Mouse (Mus musculus) C2C12 (cell line): ENCODE data around the gene Pacsin2. TPM values are rescaled to one million over a fixed set of nuclear protein-coding genes. Genes with fewer than 3 reads are reported as not detected.

Experiments
- H3K27me3 ChIP-seq: one replicate; pipeline ENCODE4 v1.6.1; 2011; ENCODE audit not compliant: control insufficient read depth, insufficient read depth, insufficient read length
- H3K36me3 ChIP-seq: one replicate; pipeline ENCODE4 v1.6.1; 2011; ENCODE audit not compliant: control insufficient read depth, insufficient read depth
- H3K4me3 ChIP-seq: one replicate; pipeline ENCODE4 v1.5.1; 2011; ENCODE audit warnings: mild to moderate bottlenecking, control low read depth; ENCODE audit not compliant: poor library complexity, insufficient read depth, severe bottlenecking
- H3K79me2 ChIP-seq: one replicate; pipeline ENCODE4 v1.6.1; 2011; ENCODE audit not compliant: control insufficient read depth, insufficient read depth
- H3K79me3 ChIP-seq: one replicate; pipeline ENCODE4 v1.6.1; 2011; ENCODE audit warnings: low read depth, control low read depth
- H3ac ChIP-seq: one replicate; pipeline ENCODE3; 2011; ENCODE audit warnings: low read depth; ENCODE audit not compliant: control insufficient read depth, insufficient read length
- CEBPB ChIP-seq: IDR thresholded peaks from one replicate; pipeline ENCODE4 v1.6.1; 2011; ENCODE audit warnings: low read depth, mild to moderate bottlenecking, control low read depth, moderate library complexity
- CTCF ChIP-seq: IDR thresholded peaks from one replicate; pipeline ENCODE4 v1.5.1; 2011; ENCODE audit not compliant: control insufficient read depth, insufficient read depth, insufficient read length
- FOSL1 ChIP-seq: IDR thresholded peaks from one replicate; pipeline ENCODE4 v1.8.0; 2011; ENCODE audit warnings: mild to moderate bottlenecking, low read length; ENCODE audit not compliant: poor library complexity, insufficient read depth, severe bottlenecking
- MAX ChIP-seq: IDR thresholded peaks from one replicate; pipeline ENCODE4 v1.6.1; 2011; ENCODE audit warnings: mild to moderate bottlenecking, control low read depth
- MYOD1 ChIP-seq: IDR thresholded peaks from one replicate; pipeline ENCODE4 v1.6.1; 2011; ENCODE audit warnings: low read depth; ENCODE audit not compliant: control insufficient read depth, insufficient read length
- MYOG ChIP-seq: IDR thresholded peaks from one replicate; pipeline ENCODE4 v1.6.1; 2011; ENCODE audit not compliant: control insufficient read depth, insufficient read length; ENCODE audit errors: extremely low read depth
- USF1 ChIP-seq: IDR thresholded peaks from one replicate; pipeline ENCODE4 v1.6.1; 2011; ENCODE audit warnings: low read depth, mild to moderate bottlenecking, control low read depth, moderate library complexity
- polyA plus RNA-seq: library from polyadenylated mRNA; unstranded; fragments of >200 nt; fragmentation: generic; extraction: Trizol; gene quantifications from one replicate; pipeline ENCODE4 v1.2.1, GENCODE M21; 2012; ENCODE audit warnings: missing spikeins

The Pacsin2 gene
- polyA plus RNA-seq, 1 experiment, result 101 TPM

GRCm38 (mm10) chr15:83392722-83393121 is 71.7 kb downstream of the Pacsin2 start:
- H3K4me3 ChIP-seq, result no peak overlapping the region
- peaks cover 21% of the 10 kb centered on the region for H3K79me3 ChIP-seq
- no peaks in the 10 kb centered on the region for H3K27me3 ChIP-seq
- peaks cover 87% of the 10 kb centered on the region for H3K36me3 ChIP-seq
- peaks cover 63% of the 10 kb centered on the region for H3K79me2 ChIP-seq
- no peak for TF ChIP-seq FOSL1
- no peak for TF ChIP-seq CTCF
- TF ChIP-seq MYOG, result no peak
- TF ChIP-seq USF1, result no peak
- no peak for TF ChIP-seq CEBPB
- no peak for TF ChIP-seq MAX
- no peak for TF ChIP-seq MYOD1
- H3ac ChIP-seq, result no peak overlapping the region

GRCm38 (mm10) chr15:83387911-83388310 is 76.5 kb downstream of the Pacsin2 start:
- H3K79me3 ChIP-seq, result peaks cover 2% of the 10 kb centered on the region
- H3ac ChIP-seq, result no peak overlapping the region
- H3K27me3 ChIP-seq, result no peaks in the 10 kb centered on the region
- peaks cover 15% of the 10 kb centered on the region for H3K79me2 ChIP-seq
- TF ChIP-seq MYOG (no peak), CTCF (no peak), USF1 (no peak), MAX (no peak), MYOD1 (no peak), CEBPB (no peak), FOSL1 (no peak)
- no peak overlapping the region for H3K4me3 ChIP-seq
- H3K36me3 ChIP-seq, result peaks cover 100% of the 10 kb centered on the region

DNA sequence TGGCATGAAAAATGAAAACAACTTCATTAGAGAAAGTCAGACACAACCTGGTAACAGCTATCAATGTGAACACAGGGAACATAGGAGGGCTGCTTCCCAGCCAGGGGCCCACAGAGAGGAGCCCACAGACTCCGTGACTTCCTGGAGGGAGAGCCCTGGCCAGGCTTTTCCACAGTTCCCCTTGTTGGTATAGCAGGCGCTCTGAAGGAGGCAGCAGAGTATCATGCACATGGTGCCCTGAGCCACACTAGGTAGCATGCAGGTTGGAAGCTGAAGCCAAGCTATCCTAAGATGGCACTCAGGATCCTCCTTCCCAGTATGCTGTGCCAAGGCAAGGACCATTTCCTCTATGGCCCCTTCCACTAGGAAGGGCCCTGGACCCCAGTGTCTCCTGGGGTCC is 80.8 kb downstream of the Pacsin2 start:
- peaks cover 94% of the 10 kb centered on the region for H3K36me3 ChIP-seq
- TF ChIP-seq MAX, result no peak
- no peak for TF ChIP-seq FOSL1
- TF ChIP-seq CTCF, result peak; percentile 1
- TF ChIP-seq MYOD1, result no peak
- no peak for TF ChIP-seq MYOG
- no peak for TF ChIP-seq CEBPB
- no peak for TF ChIP-seq USF1
- no peak overlapping the region for H3ac ChIP-seq
- no peak overlapping the region for H3K4me3 ChIP-seq
- H3K79me2 ChIP-seq, result no peaks in the 10 kb centered on the region
- H3K79me3 ChIP-seq, result no peaks in the 10 kb centered on the region
- no peaks in the 10 kb centered on the region for H3K27me3 ChIP-seq

GRCm38 (mm10) chr15:83383136-83383535 is 81.3 kb downstream of the Pacsin2 start:
- no peaks in the 10 kb centered on the region for H3K27me3 ChIP-seq
- no peak overlapping the region for H3K4me3 ChIP-seq
- H3K79me2 ChIP-seq, result no peaks in the 10 kb centered on the region
- peaks cover 94% of the 10 kb centered on the region for H3K36me3 ChIP-seq
- H3K79me3 ChIP-seq, result no peaks in the 10 kb centered on the region
- TF ChIP-seq MAX (no peak), USF1 (no peak), MYOD1 (no peak), CTCF (no peak), CEBPB (no peak), FOSL1 (no peak)
- no peak overlapping the region for H3ac ChIP-seq

DNA sequence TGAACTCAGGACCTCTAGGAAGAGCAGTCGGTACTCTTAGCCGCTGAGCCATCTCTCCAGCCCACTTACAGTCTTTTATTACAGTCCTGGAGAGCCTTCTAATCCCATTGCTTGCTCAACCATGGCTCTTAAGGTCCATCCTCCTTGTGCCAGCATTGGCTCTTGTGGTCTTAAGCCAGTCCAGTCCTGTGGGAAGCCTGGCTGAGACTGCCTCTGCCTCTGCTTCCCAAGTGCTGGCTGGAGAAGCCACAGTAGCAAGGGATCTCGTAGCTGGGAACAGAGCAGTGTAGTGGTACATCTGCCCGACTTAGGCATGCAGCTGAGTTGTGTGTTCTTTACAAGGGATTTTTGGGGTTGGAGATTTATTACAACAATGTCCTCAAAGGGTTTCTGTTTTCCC is 81.9 kb downstream of the Pacsin2 start:
- Histone ChIP-seq H3ac (no peak overlapping the region), H3K79me3 (no peaks in the 10 kb centered on the region), H3K36me3 (peaks cover 94% of the 10 kb centered on the region), H3K4me3 (no peak overlapping the region), H3K79me2 (no peaks in the 10 kb centered on the region), H3K27me3 (no peaks in the 10 kb centered on the region)
- TF ChIP-seq FOSL1 (no peak), CEBPB (no peak), USF1 (no peak), MYOG (no peak), MAX (no peak), CTCF (no peak), MYOD1 (no peak)

- no peaks in the 10 kb centered on the region for H3K79me2 ChIP-seq
- no peak for TF ChIP-seq CEBPB
- TF ChIP-seq USF1, result no peak
- TF ChIP-seq FOSL1, result no peak
- no peak for TF ChIP-seq MAX
- no peak for TF ChIP-seq MYOD1
- no peak for TF ChIP-seq MYOG
- TF ChIP-seq CTCF, result no peak
- no peak overlapping the region for H3K4me3 ChIP-seq
- H3K36me3 ChIP-seq, result peaks cover 89% of the 10 kb centered on the region
- H3K79me3 ChIP-seq, result no peaks in the 10 kb centered on the region
- no peaks in the 10 kb centered on the region for H3K27me3 ChIP-seq
- no peak overlapping the region for H3ac ChIP-seq
These were observed 87.3 kb downstream of the Pacsin2 start for GRCm38 (mm10) chr15:83377153-83377552.
